Mouse (Mus musculus) midbrain, embryonic 16.5 days (tissue): Measurements from ENCODE around the gene Fkbp15. TPM values are rescaled to one million over a fixed set of nuclear protein-coding genes. Genes with fewer than 3 reads are reported as not detected.

Source experiments
- polyA plus RNA-seq: library from polyadenylated mRNA; unstranded; fragments of >200 nt; fragmentation: Nextera tagmentation; extraction: Ambion mirVana; gene quantifications from 2 replicates; pipeline ENCODE4 v1.2.1, GENCODE M21; 2015

Fkbp15 gene
- polyA plus RNA-seq, 1 experiment from 2014 or later: 21.9 TPM

Other genes with a start within 250 kb of the Fkbp15 start
- not detected in 2 replicates for gene Mup21, start 209.7 kb downstream of the Fkbp15 start, polyA plus RNA-seq
- 35.9 and 37.2 TPM in 2 replicates for gene Zfp37, start 129.5 kb downstream of the Fkbp15 start, polyA plus RNA-seq
- gene Slc31a2, start 98.0 kb downstream of the Fkbp15 start, polyA plus RNA-seq: 17.3 and 18.7 TPM in 2 replicates
- 36.8 and 37.7 TPM in 2 replicates for gene Slc31a1, start 179 bp upstream of the Fkbp15 start, polyA plus RNA-seq
- gene Cdc26, start 48.1 kb upstream of the Fkbp15 start, polyA plus RNA-seq: 75.1 and 76.4 TPM in 2 replicates
- gene Prpf4, start 48.2 kb upstream of the Fkbp15 start, polyA plus RNA-seq: 14.5 and 16.3 TPM in 2 replicates
- gene Rnf183, start 74.7 kb upstream of the Fkbp15 start, polyA plus RNA-seq: 0.13 TPM in 1 of 2 replicates, not detected in the other
- gene Wdr31, start 110.3 kb upstream of the Fkbp15 start, polyA plus RNA-seq: 15.5 and 17.3 TPM in 2 replicates
- 0.85 and 1.1 TPM in 2 replicates for gene Bspry, start 119.5 kb upstream of the Fkbp15 start, polyA plus RNA-seq
- 12.7 and 13.8 TPM in 2 replicates for gene Hdhd3, start 142.9 kb upstream of the Fkbp15 start, polyA plus RNA-seq
- 70.6 and 76.7 TPM in 2 replicates for gene Alad, start 159.4 kb upstream of the Fkbp15 start, polyA plus RNA-seq
- 57.9 and 64.7 TPM in 2 replicates for gene Pole3, start 164.5 kb upstream of the Fkbp15 start, polyA plus RNA-seq
- 0.49 and 0.91 TPM in 2 replicates for gene 4933430I17Rik, start 164.8 kb upstream of the Fkbp15 start, polyA plus RNA-seq
- gene Rgs3, start 199.3 kb upstream of the Fkbp15 start, polyA plus RNA-seq: 66.9 and 82.1 TPM in 2 replicates